Mouse (Mus musculus): ENCODE measurements around the gene Krt25.

GRCm38 (mm10) chr11:99269192-99269591, 53.6 kb downstream of the Krt25 start:
- TF ChIP-seq CTCF (IDR thresholded peaks at IDR 0.05; ENCODE audit: borderline replicate concordance, extremely low read depth, insufficient read depth, insufficient read length) (no peak), POLR2A (IDR thresholded peaks at IDR 0.05; ENCODE audit: borderline replicate concordance, extremely low read depth, insufficient read depth, insufficient read length, poor library complexity, severe bottlenecking) (no peak)
